Mouse (Mus musculus) stomach, embryonic 14.5 days (tissue): Measurements from ENCODE around the gene Dstyk. TPM values are rescaled to one million over a fixed set of nuclear protein-coding genes. Genes with fewer than 3 reads are reported as not detected.

Experiments used
- ATAC-seq: fragments of 200-750 bp; cut with Nextera tagmentation; 2 replicates; pipeline ENCODE4 v1.8.0; 2017; ENCODE audit warnings: low read depth, moderate TSS enrichment; ENCODE audit not compliant: insufficient number of reproducible peaks, insufficient read depth, low FRiP score
- H3K27ac ChIP-seq: fragments of 300-500 bp; sonication (generic); 2 replicates; pipeline ENCODE4 v1.5.1; 2014; ENCODE audit warnings: mild to moderate bottlenecking, low read length, moderate library complexity, mixed read lengths
- H3K27me3 ChIP-seq: fragments of 300-500 bp; sonication (generic); 2 replicates; pipeline ENCODE4 v1.6.1; 2014; ENCODE audit warnings: low read length, control low read depth, mixed read lengths; ENCODE audit not compliant: control insufficient read depth, insufficient read depth
- H3K36me3 ChIP-seq: fragments of 300-500 bp; sonication (generic); 2 replicates; pipeline ENCODE4 v1.6.1; 2014; ENCODE audit warnings: mild to moderate bottlenecking, control low read depth, low read length, moderate library complexity, mixed read lengths; ENCODE audit not compliant: control insufficient read depth, insufficient read depth
- H3K4me1 ChIP-seq: fragments of 300-500 bp; sonication (generic); 2 replicates; pipeline ENCODE4 v1.6.1; 2014; ENCODE audit warnings: low read length, control low read depth, mixed read lengths; ENCODE audit not compliant: control insufficient read depth, insufficient read depth
- H3K4me2 ChIP-seq: fragments of 300-500 bp; sonication (generic); replicated peaks from 2 replicates; pipeline ENCODE4 v1.6.1; 2014; ENCODE audit warnings: low read depth, low read length, control low read depth
- H3K4me3 ChIP-seq: fragments of 300-500 bp; sonication (generic); 2 replicates; pipeline ENCODE4 v1.5.1; 2014; ENCODE audit warnings: low read depth, low read length, control low read depth
- H3K9ac ChIP-seq: fragments of 300-500 bp; sonication (generic); replicated peaks from 2 replicates; pipeline ENCODE4 v1.6.1; 2014; ENCODE audit warnings: low read depth, mild to moderate bottlenecking, control low read depth, low read length, moderate library complexity, mixed read lengths
- H3K9me3 ChIP-seq: fragments of 300-500 bp; sonication (generic); 2 replicates; pipeline ENCODE4 v1.6.1; 2016; ENCODE audit warnings: low read depth, low read length, control low read depth; ENCODE audit not compliant: control insufficient read depth
- WGBS: fragments of 180-500 bp; shearing (Covaris S2); extraction: QIAGEN DNeasy Blood & Tissue Kit; methylation state at CpG from one replicate; pipeline ENCODE4 v1.1.7; 2014; 5-methylcytosine and 5-hydroxymethylcytosine counted together
- polyA plus RNA-seq: library from polyadenylated mRNA; unstranded; fragments of >200 nt; fragmentation: Nextera tagmentation; extraction: Ambion mirVana; gene quantifications from 2 replicates; pipeline ENCODE4 v1.2.1, GENCODE M21; 2014

Gene Dstyk
- polyA plus RNA-seq, 1 experiment from 2014 or later = 20.9 TPM

- Histone ChIP-seq H3K9ac (no peak overlapping the region), H3K36me3 (peaks cover 20% of the 10 kb centered on the region), H3K27me3 (no peaks in the 10 kb centered on the region), H3K9me3 (no peaks in the 10 kb centered on the region), H3K27ac (no peak overlapping the region), H3K4me3 (no peak overlapping the region), H3K4me2 (no peak overlapping the region), H3K4me1 (no peaks in the 10 kb centered on the region)
- no peak for ATAC-seq
- WGBS = 89% methylated on average over 6 of the region's 6 CpGs
Observed at GRCm38 (mm10) chr1:132483759-132484158, 66.4 kb downstream of the Dstyk start.

GRCm38 (mm10) chr1:132500535-132500934 lies 83.2 kb downstream of the Dstyk start:
- 88% methylated on average over 2 of the region's 2 CpGs for WGBS
- Histone ChIP-seq H3K4me1 (no peaks in the 10 kb centered on the region), H3K27me3 (no peaks in the 10 kb centered on the region), H3K9me3 (no peaks in the 10 kb centered on the region), H3K9ac (no peak overlapping the region), H3K36me3 (peaks cover 69% of the 10 kb centered on the region), H3K4me2 (no peak overlapping the region), H3K27ac (no peak overlapping the region), H3K4me3 (no peak overlapping the region)
- ATAC-seq = no peak

- 87% methylated on average over 5 of the region's 5 CpGs for WGBS
- H3K36me3 ChIP-seq = peaks cover 57% of the 10 kb centered on the region
Observed at GRCm38 (mm10) chr1:132505155-132505554, 87.8 kb downstream of the Dstyk start.

GRCm38 (mm10) chr1:132506058-132506457 lies 88.7 kb downstream of the Dstyk start, which contains the start of gene Tmem81:
Gene Tmem81, plus strand, starts transcription at chr1:132506230.
- H3K4me2 ChIP-seq = no peak within 1 kb of the TSS
- H3K27me3 ChIP-seq = no peaks in the 10 kb centered on the region
- H3K27ac ChIP-seq = no peak within 1 kb of the TSS
- no peak within 1 kb of the TSS for H3K9ac ChIP-seq
- no peak for ATAC-seq
- H3K36me3 ChIP-seq = peaks cover 52% of the 10 kb centered on the region
- no peak within 1 kb of the TSS for H3K4me3 ChIP-seq
- no peaks in the 10 kb centered on the region for H3K9me3 ChIP-seq
- H3K4me1 ChIP-seq = no peaks in the 10 kb centered on the region
- WGBS = 87% methylated on average over 7 of the region's 7 CpGs

More at GRCm38 (mm10) chr1:132505155-132505554, 87.8 kb downstream of the Dstyk start:
- no peaks in the 10 kb centered on the region for H3K4me1 ChIP-seq
- H3K9me3 ChIP-seq = no peaks in the 10 kb centered on the region
- H3K27me3 ChIP-seq = no peaks in the 10 kb centered on the region
- no peak for ATAC-seq
- H3K4me2 ChIP-seq = no peak overlapping the region
- no peak overlapping the region for H3K4me3 ChIP-seq
- H3K27ac ChIP-seq = no peak overlapping the region
- H3K9ac ChIP-seq = no peak overlapping the region

GRCm38 (mm10) chr1:132506656-132507055 lies 89.3 kb downstream of the Dstyk start:
- 91% methylated on average over 7 of the region's 7 CpGs for WGBS
- no peak overlapping the region for H3K4me3 ChIP-seq
- H3K27me3 ChIP-seq = no peaks in the 10 kb centered on the region
- H3K9ac ChIP-seq = no peak overlapping the region
- H3K9me3 ChIP-seq = no peaks in the 10 kb centered on the region
- no peak overlapping the region for H3K4me2 ChIP-seq
- no peak overlapping the region for H3K27ac ChIP-seq
- peaks cover 48% of the 10 kb centered on the region for H3K36me3 ChIP-seq
- ATAC-seq = no peak
- no peaks in the 10 kb centered on the region for H3K4me1 ChIP-seq

GRCm38 (mm10) chr1:132509771-132510170 lies 92.4 kb downstream of the Dstyk start:
- no peaks in the 10 kb centered on the region for H3K27me3 ChIP-seq
- no peaks in the 10 kb centered on the region for H3K4me1 ChIP-seq
- H3K4me2 ChIP-seq = no peak overlapping the region
- H3K27ac ChIP-seq = no peak overlapping the region
- no peaks in the 10 kb centered on the region for H3K9me3 ChIP-seq
- ATAC-seq = no peak
- 81% methylated on average over 5 of the region's 5 CpGs for WGBS
- no peak overlapping the region for H3K9ac ChIP-seq
- H3K36me3 ChIP-seq = peaks cover 29% of the 10 kb centered on the region
- H3K4me3 ChIP-seq = no peak overlapping the region

- 44% methylated on average over 8 of the region's 8 CpGs for WGBS
- Histone ChIP-seq H3K4me2 (no peak overlapping the region), H3K4me1 (no peaks in the 10 kb centered on the region), H3K27ac (no peak overlapping the region), H3K27me3 (no peaks in the 10 kb centered on the region), H3K9me3 (no peaks in the 10 kb centered on the region), H3K9ac (no peak overlapping the region), H3K4me3 (no peak overlapping the region), H3K36me3 (peaks cover 19% of the 10 kb centered on the region)
- no peak for ATAC-seq
Observed at GRCm38 (mm10) chr1:132511521-132511920, 94.2 kb downstream of the Dstyk start.

DNA sequence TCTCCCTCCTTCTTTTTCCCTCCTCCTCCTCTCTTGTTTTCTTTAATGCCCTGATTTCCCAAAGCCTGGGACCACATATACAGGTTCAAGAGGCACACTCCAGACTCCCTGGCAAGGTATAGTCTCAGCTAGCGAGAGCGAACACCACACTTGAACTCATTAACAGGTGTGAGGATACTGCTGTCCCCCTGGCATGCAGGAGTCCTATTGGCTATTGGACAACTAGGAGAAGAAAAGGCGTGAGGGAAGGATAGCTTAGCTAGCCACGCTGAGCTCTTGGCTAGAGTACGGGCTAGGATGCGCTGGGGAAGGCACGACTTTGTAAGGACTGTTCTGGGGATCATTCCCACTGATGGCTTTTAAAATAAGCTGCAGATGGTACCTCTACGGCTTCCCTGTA lies 94.8 kb downstream of the Dstyk start:
- Histone ChIP-seq H3K9ac (no peak overlapping the region), H3K27ac (no peak overlapping the region), H3K9me3 (no peaks in the 10 kb centered on the region), H3K4me2 (no peak overlapping the region), H3K36me3 (peaks cover 14% of the 10 kb centered on the region), H3K4me3 (no peak overlapping the region), H3K4me1 (no peaks in the 10 kb centered on the region), H3K27me3 (no peaks in the 10 kb centered on the region)
- ATAC-seq = no peak
- WGBS = 78% methylated on average over 8 of the region's 8 CpGs

DNA sequence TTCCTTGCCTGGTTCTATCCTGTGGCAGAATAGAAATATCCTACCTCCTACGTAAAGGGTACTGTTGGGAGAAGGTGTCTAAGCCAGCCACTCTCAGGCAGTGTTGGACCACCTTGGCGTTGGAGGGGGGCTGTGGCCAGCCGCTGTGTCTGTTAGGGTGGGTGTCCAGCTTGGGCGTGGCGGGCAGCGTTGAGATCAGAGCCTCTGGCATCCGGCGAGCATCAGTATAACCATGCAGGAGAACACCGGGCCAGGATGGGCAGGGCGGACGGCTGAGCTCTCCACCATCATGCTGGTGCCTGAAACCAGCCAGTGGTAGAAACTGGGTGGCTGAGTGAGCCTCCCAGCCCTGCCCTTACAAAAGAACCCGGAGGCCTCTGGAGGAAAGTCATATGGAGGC lies 98.0 kb downstream of the Dstyk start:
- ATAC-seq = no peak
- no peaks in the 10 kb centered on the region for H3K36me3 ChIP-seq
- 91% methylated on average over 12 of the region's 12 CpGs for WGBS
- no peak overlapping the region for H3K9ac ChIP-seq
- no peaks in the 10 kb centered on the region for H3K27me3 ChIP-seq
- no peaks in the 10 kb centered on the region for H3K9me3 ChIP-seq
- H3K4me2 ChIP-seq = no peak overlapping the region
- H3K4me1 ChIP-seq = no peaks in the 10 kb centered on the region
- no peak overlapping the region for H3K27ac ChIP-seq
- no peak overlapping the region for H3K4me3 ChIP-seq
